Mouse (Mus musculus): ENCODE data around the gene Timp2. TPM values are rescaled to one million over a fixed set of nuclear protein-coding genes. Genes with fewer than 3 reads are reported as not detected.

Gene Timp2
- polyA plus RNA-seq, 1 experiment from 2014 or later: 115 TPM

GRCm38 (mm10) chr11:118285791-118286190 is 69.7 kb downstream of the Timp2 start:
- peaks cover 13% of the 10 kb centered on the region for H3K4me1 ChIP-seq
- H3K4me2 ChIP-seq (replicated peaks): no peak overlapping the region
- ATAC-seq (ENCODE audit: low FRiP score, low read depth): no peak
- no peak overlapping the region for H3K9ac ChIP-seq
- H3K4me3 ChIP-seq: no peak overlapping the region
- no peak overlapping the region for H3K27ac ChIP-seq
- no peaks in the 10 kb centered on the region for H3K9me3 ChIP-seq
- 92% methylated on average over 13 of the region's 13 CpGs for WGBS
- peaks cover 69% of the 10 kb centered on the region for H3K36me3 ChIP-seq
- H3K27me3 ChIP-seq: no peaks in the 10 kb centered on the region

GRCm38 (mm10) chr11:118280218-118280617 is 75.3 kb downstream of the Timp2 start:
- Histone ChIP-seq H3K4me3 (no peak overlapping the region), H3K9ac (no peak overlapping the region), H3K9me3 (no peaks in the 10 kb centered on the region), H3K4me1 (no peaks in the 10 kb centered on the region), H3K36me3 (peaks cover 99% of the 10 kb centered on the region), H3K27ac (no peak overlapping the region), H3K27me3 (no peaks in the 10 kb centered on the region), H3K4me2 (replicated peaks) (no peak overlapping the region)
- ATAC-seq (ENCODE audit: low FRiP score, low read depth): no peak
- 93% methylated on average over 3 of the region's 3 CpGs for WGBS

GRCm38 (mm10) chr11:118276328-118276727 is 79.2 kb downstream of the Timp2 start:
- Histone ChIP-seq H3K27me3 (no peaks in the 10 kb centered on the region), H3K27ac (no peak overlapping the region), H3K9me3 (no peaks in the 10 kb centered on the region), H3K4me1 (no peaks in the 10 kb centered on the region), H3K9ac (no peak overlapping the region), H3K36me3 (peaks cover 99% of the 10 kb centered on the region), H3K4me3 (no peak overlapping the region), H3K4me2 (replicated peaks) (no peak overlapping the region)
- no peak for ATAC-seq (ENCODE audit: low FRiP score, low read depth)
- 86% methylated on average over 7 of the region's 7 CpGs for WGBS

GRCm38 (mm10) chr11:118275092-118275491 is 80.4 kb downstream of the Timp2 start:
- Histone ChIP-seq H3K4me3 (no peak overlapping the region), H3K27me3 (no peaks in the 10 kb centered on the region), H3K36me3 (peaks cover 98% of the 10 kb centered on the region), H3K9me3 (no peaks in the 10 kb centered on the region), H3K4me1 (no peaks in the 10 kb centered on the region), H3K27ac (no peak overlapping the region), H3K4me2 (replicated peaks) (no peak overlapping the region), H3K9ac (no peak overlapping the region)
- WGBS: 93% methylated on average over 9 of the region's 9 CpGs
- ATAC-seq (ENCODE audit: low FRiP score, low read depth): no peak

- Histone ChIP-seq H3K27ac (no peak overlapping the region), H3K9me3 (no peaks in the 10 kb centered on the region), H3K9ac (no peak overlapping the region), H3K4me3 (no peak overlapping the region), H3K4me2 (replicated peaks) (no peak overlapping the region), H3K36me3 (peaks cover 98% of the 10 kb centered on the region), H3K4me1 (no peaks in the 10 kb centered on the region), H3K27me3 (no peaks in the 10 kb centered on the region)
- WGBS: 90% methylated on average over 3 of the region's 3 CpGs
- ATAC-seq (ENCODE audit: low FRiP score, low read depth): no peak
These were observed 85.7 kb downstream of the Timp2 start for GRCm38 (mm10) chr11:118269827-118270226.

GRCm38 (mm10) chr11:118266666-118267046 is 88.9 kb downstream of the Timp2 start:
- WGBS: 88% methylated on average over 7 of the region's 7 CpGs
- Histone ChIP-seq H3K9ac (no peak overlapping the region), H3K4me2 (replicated peaks) (no peak overlapping the region), H3K4me1 (no peaks in the 10 kb centered on the region), H3K27ac (no peak overlapping the region), H3K9me3 (no peaks in the 10 kb centered on the region), H3K36me3 (peaks cover 98% of the 10 kb centered on the region), H3K27me3 (no peaks in the 10 kb centered on the region), H3K4me3 (no peak overlapping the region)
- ATAC-seq (ENCODE audit: low FRiP score, low read depth): no peak

- WGBS: 91% methylated on average over 10 of the region's 10 CpGs
These were observed 89.4 kb downstream of the Timp2 start for GRCm38 (mm10) chr11:118266044-118266665.

GRCm38 (mm10) chr11:118265621-118266020 is 89.9 kb downstream of the Timp2 start:
- Histone ChIP-seq H3K27me3 (no peaks in the 10 kb centered on the region), H3K4me3 (no peak overlapping the region), H3K9me3 (no peaks in the 10 kb centered on the region), H3K4me1 (no peaks in the 10 kb centered on the region), H3K36me3 (peaks cover 99% of the 10 kb centered on the region), H3K9ac (no peak overlapping the region), H3K27ac (no peak overlapping the region), H3K4me2 (replicated peaks) (no peak overlapping the region)
- WGBS: 77% methylated on average over 11 of the region's 11 CpGs
- no peak for ATAC-seq (ENCODE audit: low FRiP score, low read depth)

More at GRCm38 (mm10) chr11:118266044-118266665, 89.4 kb downstream of the Timp2 start:
- Histone ChIP-seq H3K27ac (no peak overlapping the region), H3K4me2 (replicated peaks) (no peak overlapping the region), H3K36me3 (peaks cover 98% of the 10 kb centered on the region), H3K27me3 (no peaks in the 10 kb centered on the region), H3K9me3 (no peaks in the 10 kb centered on the region), H3K9ac (no peak overlapping the region), H3K4me1 (no peaks in the 10 kb centered on the region), H3K4me3 (no peak overlapping the region)
- no peak for ATAC-seq (ENCODE audit: low FRiP score, low read depth)

- no peak overlapping the region for H3K4me2 ChIP-seq (replicated peaks)
- no peaks in the 10 kb centered on the region for H3K4me1 ChIP-seq
These were observed 92.4 kb downstream of the Timp2 start for GRCm38 (mm10) chr11:118263146-118263545.

GRCm38 (mm10) chr11:118260081-118260480 is 95.5 kb downstream of the Timp2 start:
- no peak overlapping the region for H3K4me2 ChIP-seq (replicated peaks)
- H3K9me3 ChIP-seq: no peaks in the 10 kb centered on the region
- no peaks in the 10 kb centered on the region for H3K27me3 ChIP-seq
- no peak for ATAC-seq (ENCODE audit: low FRiP score, low read depth)
- no peak overlapping the region for H3K9ac ChIP-seq
- 91% methylated on average over 8 of the region's 8 CpGs for WGBS
- no peak overlapping the region for H3K27ac ChIP-seq
- H3K4me3 ChIP-seq: no peak overlapping the region
- peaks cover 92% of the 10 kb centered on the region for H3K36me3 ChIP-seq
- H3K4me1 ChIP-seq: peaks cover 4% of the 10 kb centered on the region

More at GRCm38 (mm10) chr11:118263146-118263545, 92.4 kb downstream of the Timp2 start:
- Histone ChIP-seq H3K27ac (no peak overlapping the region), H3K4me3 (no peak overlapping the region), H3K27me3 (no peaks in the 10 kb centered on the region), H3K9ac (no peak overlapping the region), H3K9me3 (no peaks in the 10 kb centered on the region), H3K36me3 (peaks cover 99% of the 10 kb centered on the region)
- WGBS: 96% methylated on average over 5 of the region's 5 CpGs
- ATAC-seq (ENCODE audit: low FRiP score, low read depth): no peak

GRCm38 (mm10) chr11:118259580-118259979 is 96.0 kb downstream of the Timp2 start:
- Histone ChIP-seq H3K4me1 (peaks cover 9% of the 10 kb centered on the region), H3K9me3 (no peaks in the 10 kb centered on the region), H3K36me3 (peaks cover 87% of the 10 kb centered on the region), H3K27me3 (no peaks in the 10 kb centered on the region), H3K4me3 (no peak overlapping the region), H3K4me2 (replicated peaks) (no peak overlapping the region), H3K27ac (no peak overlapping the region), H3K9ac (no peak overlapping the region)
- ATAC-seq (ENCODE audit: low FRiP score, low read depth): no peak
- WGBS: 95% methylated on average over 8 of the region's 8 CpGs

GRCm38 (mm10) chr11:118256371-118256770 is 99.2 kb downstream of the Timp2 start:
- Histone ChIP-seq H3K36me3 (peaks cover 55% of the 10 kb centered on the region), H3K9me3 (no peaks in the 10 kb centered on the region), H3K4me2 (replicated peaks) (no peak overlapping the region), H3K4me3 (no peak overlapping the region), H3K27ac (no peak overlapping the region), H3K4me1 (peaks cover 23% of the 10 kb centered on the region), H3K27me3 (no peaks in the 10 kb centered on the region), H3K9ac (no peak overlapping the region)
- no peak for ATAC-seq (ENCODE audit: low FRiP score, low read depth)
- 90% methylated on average over 7 of the region's 7 CpGs for WGBS

Measured in limb, embryonic 13.5 days (tissue).